Mouse (Mus musculus) hindbrain, embryonic 11.5 days (tissue): ENCODE data around the gene H2-Aa. TPM values are rescaled to one million over a fixed set of nuclear protein-coding genes. Genes with fewer than 3 reads are reported as not detected.
A peak's percentile ranks its signal among the peaks of the same experiment; 100 is the strongest.

ENCODE experiments used
- ATAC-seq: fragments of 200-750 bp; cut with Nextera tagmentation; 2 replicates; pipeline ENCODE4 v1.8.0; 2017; ENCODE audit warnings: mild to moderate bottlenecking, moderate TSS enrichment, moderate library complexity; ENCODE audit not compliant: low FRiP score
- DNase-seq: peaks from one replicate; pipeline ENCODE4 v3.0.0-alpha.2; 2015; ENCODE audit warnings: low spot score
- H3K27ac ChIP-seq: fragments of 300-500 bp; sonication (generic); 2 replicates; pipeline ENCODE4 v1.5.1; 2014; ENCODE audit warnings: mild to moderate bottlenecking, low read depth, low read length
- H3K27me3 ChIP-seq: fragments of 300-500 bp; sonication (generic); 2 replicates; pipeline ENCODE4 v1.6.1; 2014; ENCODE audit warnings: mild to moderate bottlenecking, low read length, moderate library complexity, mixed read lengths; ENCODE audit not compliant: control insufficient read depth, insufficient read depth
- H3K36me3 ChIP-seq: fragments of 300-500 bp; sonication (generic); 2 replicates; pipeline ENCODE4 v1.6.1; 2014; ENCODE audit warnings: mild to moderate bottlenecking, low read length, moderate library complexity, mixed read lengths; ENCODE audit not compliant: control insufficient read depth, insufficient read depth
- H3K4me1 ChIP-seq: fragments of 300-500 bp; sonication (generic); replicated peaks from 2 replicates; pipeline ENCODE4 v1.6.1; 2014; ENCODE audit warnings: low read length, mixed read lengths; ENCODE audit not compliant: control insufficient read depth, insufficient read depth
- H3K4me2 ChIP-seq: fragments of 300-500 bp; sonication (generic); replicated peaks from 2 replicates; pipeline ENCODE4 v1.6.1; 2014; ENCODE audit warnings: mild to moderate bottlenecking, low read depth, low read length
- H3K4me3 ChIP-seq: fragments of 300-500 bp; sonication (generic); 2 replicates; pipeline ENCODE4 v1.5.1; 2014; ENCODE audit warnings: low read depth, low read length
- H3K9ac ChIP-seq: fragments of 300-500 bp; sonication (generic); 2 replicates; pipeline ENCODE4 v1.6.1; 2014; ENCODE audit warnings: low read depth, low read length
- H3K9me3 ChIP-seq: fragments of 300-500 bp; sonication (generic); 2 replicates; pipeline ENCODE4 v1.6.1; 2016; ENCODE audit warnings: low read length; ENCODE audit not compliant: control insufficient read depth
- WGBS: fragments of 180-500 bp; shearing (Covaris S2); extraction: QIAGEN DNeasy Blood & Tissue Kit; methylation state at CpG from one replicate; pipeline ENCODE4 v1.1.7; 2014; 5-methylcytosine and 5-hydroxymethylcytosine counted together
- polyA plus RNA-seq: library from polyadenylated mRNA; unstranded; fragments of >200 nt; fragmentation: Nextera tagmentation; extraction: Ambion mirVana; gene quantifications from 2 replicates; pipeline ENCODE4 v1.2.1, GENCODE M21; 2014

H2-Aa gene
- polyA plus RNA-seq, 1 experiment from 2014 or later: not detected

DNA sequence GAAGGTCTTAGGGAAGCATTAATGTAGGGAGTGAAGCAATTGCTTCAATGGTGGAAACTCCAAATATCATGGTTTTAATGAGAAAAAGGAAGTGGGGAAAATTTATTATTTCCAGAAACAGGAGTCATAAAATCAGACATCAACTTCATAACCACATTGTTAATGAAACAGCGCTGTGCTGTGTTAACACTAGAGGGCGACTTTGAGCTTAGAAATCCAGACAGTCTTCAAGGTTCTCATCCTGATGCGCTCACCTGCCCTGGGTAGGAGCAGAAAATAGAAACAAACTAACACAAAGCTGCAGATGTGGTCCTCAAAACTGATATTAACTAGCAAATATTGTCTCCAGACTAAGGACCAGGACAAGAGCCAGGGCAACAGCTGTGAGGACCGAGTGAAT is 37.7 kb downstream of the H2-Aa start:
- 22% methylated on average over 4 of the region's 4 CpGs for WGBS
- Histone ChIP-seq H3K9me3 (no peaks in the 10 kb centered on the region), H3K9ac (no peak overlapping the region), H3K4me3 (no peak overlapping the region), H3K4me2 (no peak overlapping the region), H3K4me1 (no peaks in the 10 kb centered on the region), H3K27ac (no peak overlapping the region), H3K36me3 (no peaks in the 10 kb centered on the region), H3K27me3 (no peaks in the 10 kb centered on the region)
- DNase-seq (peak; percentile 70), ATAC-seq (no peak)

DNA sequence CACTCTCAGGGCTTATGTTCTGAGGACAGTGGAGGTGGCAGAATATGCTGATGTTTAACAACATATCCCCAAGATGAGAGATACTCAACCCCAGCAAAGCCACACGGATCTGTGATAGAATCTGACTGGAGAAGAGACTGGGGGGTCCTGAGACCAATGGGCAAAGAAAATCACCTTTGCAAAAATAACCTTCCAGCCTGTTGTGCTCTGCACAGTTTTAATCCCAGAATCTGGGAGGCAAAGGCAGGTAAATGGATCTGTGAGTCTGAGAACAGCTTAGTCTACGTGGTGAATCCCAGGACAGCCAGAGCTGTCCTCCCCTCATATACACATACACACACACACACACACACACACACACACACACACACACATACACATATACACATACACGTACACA is 38.3 kb downstream of the H2-Aa start:
- Histone ChIP-seq H3K4me1 (no peaks in the 10 kb centered on the region), H3K27ac (no peak overlapping the region), H3K4me3 (no peak overlapping the region), H3K4me2 (no peak overlapping the region), H3K9ac (no peak overlapping the region), H3K36me3 (no peaks in the 10 kb centered on the region), H3K27me3 (no peaks in the 10 kb centered on the region), H3K9me3 (no peaks in the 10 kb centered on the region)
- DNase-seq (no peak), ATAC-seq (no peak)
- WGBS: 49% methylated on average over 3 of the region's 3 CpGs

GRCm38 (mm10) chr17:34248764-34249163 is 38.9 kb downstream of the H2-Aa start:
- Histone ChIP-seq H3K4me2 (no peak overlapping the region), H3K9ac (no peak overlapping the region), H3K36me3 (no peaks in the 10 kb centered on the region), H3K27me3 (no peaks in the 10 kb centered on the region), H3K9me3 (no peaks in the 10 kb centered on the region), H3K27ac (no peak overlapping the region), H3K4me1 (no peaks in the 10 kb centered on the region), H3K4me3 (no peak overlapping the region)
- DNase-seq (no peak), ATAC-seq (no peak)
- WGBS: 82% methylated on average over 2 of the region's 2 CpGs

GRCm38 (mm10) chr17:34247047-34247446 is 40.6 kb downstream of the H2-Aa start:
- Histone ChIP-seq H3K4me3 (no peak overlapping the region), H3K27me3 (no peaks in the 10 kb centered on the region), H3K4me1 (no peaks in the 10 kb centered on the region), H3K9me3 (no peaks in the 10 kb centered on the region), H3K9ac (no peak overlapping the region), H3K36me3 (no peaks in the 10 kb centered on the region), H3K27ac (no peak overlapping the region), H3K4me2 (no peak overlapping the region)
- ATAC-seq (no peak), DNase-seq (no peak)
- WGBS: 89% methylated on average over 3 of the region's 3 CpGs

GRCm38 (mm10) chr17:34244656-34245055 is 43.0 kb downstream of the H2-Aa start:
- H3K36me3 ChIP-seq: no peaks in the 10 kb centered on the region
- ATAC-seq (no peak), DNase-seq (no peak)
- no peak overlapping the region for H3K4me3 ChIP-seq
- H3K9me3 ChIP-seq: no peaks in the 10 kb centered on the region
- no peaks in the 10 kb centered on the region for H3K27me3 ChIP-seq
- WGBS: 85% methylated on average over 4 of the region's 4 CpGs
- no peak overlapping the region for H3K4me2 ChIP-seq
- H3K27ac ChIP-seq: no peak overlapping the region
- no peaks in the 10 kb centered on the region for H3K4me1 ChIP-seq
- no peak overlapping the region for H3K9ac ChIP-seq

- no peaks in the 10 kb centered on the region for H3K9me3 ChIP-seq
- H3K4me3 ChIP-seq: no peak overlapping the region
- H3K27me3 ChIP-seq: no peaks in the 10 kb centered on the region
- no peak overlapping the region for H3K4me2 ChIP-seq
- DNase-seq (no peak), ATAC-seq (no peak)
- H3K4me1 ChIP-seq: no peaks in the 10 kb centered on the region
- H3K27ac ChIP-seq: no peak overlapping the region
- no peaks in the 10 kb centered on the region for H3K36me3 ChIP-seq
- WGBS: 85% methylated on average over 6 of the region's 6 CpGs
- H3K9ac ChIP-seq: no peak overlapping the region
These were observed 46.7 kb downstream of the H2-Aa start for GRCm38 (mm10) chr17:34240916-34241315.

GRCm38 (mm10) chr17:34240366-34240765 is 47.3 kb downstream of the H2-Aa start:
- no peaks in the 10 kb centered on the region for H3K4me1 ChIP-seq
- no peak overlapping the region for H3K9ac ChIP-seq
- DNase-seq (no peak), ATAC-seq (no peak)
- H3K4me3 ChIP-seq: no peak overlapping the region
- WGBS: 75% methylated on average over 3 of the region's 3 CpGs
- no peak overlapping the region for H3K4me2 ChIP-seq
- no peaks in the 10 kb centered on the region for H3K36me3 ChIP-seq
- no peaks in the 10 kb centered on the region for H3K27me3 ChIP-seq
- H3K9me3 ChIP-seq: no peaks in the 10 kb centered on the region
- H3K27ac ChIP-seq: no peak overlapping the region

DNA sequence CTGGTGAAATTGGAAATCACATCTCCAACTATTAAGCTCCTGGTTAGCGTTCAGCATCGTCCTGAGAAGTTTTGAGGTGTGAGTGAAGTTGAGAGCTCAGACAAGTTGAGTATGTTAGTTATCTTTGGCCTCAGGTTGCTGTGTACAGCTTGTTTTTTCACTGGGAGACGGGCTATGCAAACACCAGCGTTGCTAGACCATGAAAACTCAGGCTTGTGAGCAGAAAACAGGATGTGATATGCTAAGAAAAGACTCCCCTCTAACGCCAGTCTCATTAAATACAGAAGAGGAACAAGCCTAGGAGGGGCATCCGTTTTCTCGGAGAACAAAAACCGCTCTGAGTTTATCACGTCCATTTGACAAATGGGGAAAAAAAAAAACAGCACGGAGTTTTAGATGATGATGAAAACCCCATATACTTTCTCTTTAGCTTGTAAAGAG is 48.0 kb downstream of the H2-Aa start:
- Histone ChIP-seq H3K4me1 (no peaks in the 10 kb centered on the region), H3K27ac (no peak overlapping the region), H3K27me3 (no peaks in the 10 kb centered on the region), H3K4me2 (no peak overlapping the region), H3K9me3 (no peaks in the 10 kb centered on the region), H3K36me3 (no peaks in the 10 kb centered on the region), H3K9ac (no peak overlapping the region), H3K4me3 (no peak overlapping the region)
- no peak for DNase-seq
- no peak for ATAC-seq
- WGBS: 74% methylated on average over 10 of the region's 10 CpGs

DNA sequence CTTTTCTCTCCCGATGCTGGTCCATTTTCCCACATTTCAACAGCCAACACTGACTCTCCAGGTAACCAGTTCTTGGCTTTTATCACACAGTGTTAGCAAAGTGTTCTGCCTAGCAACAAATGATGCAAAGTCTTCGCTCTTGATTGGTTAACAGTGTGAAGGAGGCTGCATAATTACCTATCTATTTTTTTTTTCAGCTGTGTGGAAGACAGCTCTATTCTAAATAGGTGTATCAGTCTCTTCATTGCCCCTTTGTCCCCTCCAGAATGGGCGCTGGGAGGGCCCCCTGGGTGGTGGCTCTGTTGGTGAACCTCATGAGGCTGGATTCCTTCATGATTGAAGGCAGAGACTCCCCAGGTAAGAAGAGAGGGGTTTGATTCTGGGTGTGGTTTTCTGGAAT is 48.9 kb downstream of the H2-Aa start, which contains the start of gene H2-Ob:
Gene H2-Ob, plus strand, starts transcription at position 198 of the 400 bp plus-strand sequence.
- Histone ChIP-seq H3K9me3 (no peaks in the 10 kb centered on the region), H3K36me3 (no peaks in the 10 kb centered on the region), H3K4me1 (no peaks in the 10 kb centered on the region), H3K9ac (no peak within 1 kb of the TSS), H3K27ac (no peak within 1 kb of the TSS), H3K4me2 (no peak within 1 kb of the TSS), H3K4me3 (no peak within 1 kb of the TSS), H3K27me3 (no peaks in the 10 kb centered on the region)
- ATAC-seq (no peak), DNase-seq (peak; percentile 19)
- WGBS: 66% methylated on average over 3 of the region's 3 CpGs
